Mouse (Mus musculus) cerebellum, postnatal 14 days (tissue): ENCODE data around the gene Ackr3.

Experiments
- DNase-seq, 2 experiments: peaks; one replicate each; pipeline ENCODE4 v3.0.0; 2021; ENCODE audit warnings: mixed read lengths in 2 of 2

Gene Ackr3

GRCm38 (mm10) chr1:90231591-90232490, 28.1 kb downstream of the Ackr3 start:
- DNase-seq: no peak

GRCm38 (mm10) chr1:90232491-90232885, 28.7 kb downstream of the Ackr3 start:
- DNase-seq: peak in 1 of 2 experiments; percentile 42

GRCm38 (mm10) chr1:90234620-90235054, 30.9 kb downstream of the Ackr3 start:
- no peak for DNase-seq

GRCm38 (mm10) chr1:90236640-90237039, 32.9 kb downstream of the Ackr3 start:
- DNase-seq: no peak

- no peak for DNase-seq
These were observed 34.5 kb downstream of the Ackr3 start for GRCm38 (mm10) chr1:90238095-90238888.

- no peak for DNase-seq
These were observed 35.8 kb downstream of the Ackr3 start for GRCm38 (mm10) chr1:90239336-90240225.

- DNase-seq: no peak
These were observed 36.5 kb downstream of the Ackr3 start for GRCm38 (mm10) chr1:90240287-90240686.

- DNase-seq: no peak
These were observed 38.7 kb downstream of the Ackr3 start for GRCm38 (mm10) chr1:90242444-90242989.

- DNase-seq: no peak
These were observed 40.8 kb downstream of the Ackr3 start for GRCm38 (mm10) chr1:90244537-90244936.

- DNase-seq: no peak
These were observed 41.8 kb downstream of the Ackr3 start for GRCm38 (mm10) chr1:90245533-90245932.

- DNase-seq: no peak
These were observed 42.3 kb downstream of the Ackr3 start for GRCm38 (mm10) chr1:90246035-90246434.

GRCm38 (mm10) chr1:90246800-90247199, 43.0 kb downstream of the Ackr3 start:
- DNase-seq: no peak

- DNase-seq: no peak
These were observed 43.5 kb downstream of the Ackr3 start for GRCm38 (mm10) chr1:90247234-90247633.

GRCm38 (mm10) chr1:90247756-90248541, 44.2 kb downstream of the Ackr3 start:
- no peak for DNase-seq

GRCm38 (mm10) chr1:90248966-90249735, 45.4 kb downstream of the Ackr3 start:
- no peak for DNase-seq

GRCm38 (mm10) chr1:90250419-90250818, 46.6 kb downstream of the Ackr3 start:
- peak in 1 of 2 experiments; percentile 44 for DNase-seq

- DNase-seq: peak; percentile 85 to 89
These were observed 47.4 kb downstream of the Ackr3 start for GRCm38 (mm10) chr1:90251156-90251555.

- no peak for DNase-seq
These were observed 49.7 kb downstream of the Ackr3 start for GRCm38 (mm10) chr1:90253465-90253864.

- DNase-seq: no peak
These were observed 54.6 kb downstream of the Ackr3 start for GRCm38 (mm10) chr1:90258253-90258887.
